Mouse (Mus musculus) cerebellum, adult 9-10 months (tissue): ENCODE results near the gene Zc3h18.

Experiments
- DNase-seq: peaks from one replicate; pipeline ENCODE4 v3.0.0; 2022

Gene Zc3h18

GRCm38 (mm10) chr8:122376365-122377231, at the start of gene Zc3h18:
Gene Zc3h18 (plus strand): TSS chr8:122376609.
- peak; percentile 99 for DNase-seq

GRCm38 (mm10) chr8:122329072-122329471, 47.3 kb upstream of the Zc3h18 start:
- DNase-seq, result no peak

GRCm38 (mm10) chr8:122329553-122330239, 46.7 kb upstream of the Zc3h18 start:
- no peak for DNase-seq

GRCm38 (mm10) chr8:122330446-122331133, 45.8 kb upstream of the Zc3h18 start:
- DNase-seq, result no peak

- DNase-seq, result no peak
Measured at GRCm38 (mm10) chr8:122331134-122331523, 45.3 kb upstream of the Zc3h18 start.

GRCm38 (mm10) chr8:122332753-122333506, 43.5 kb upstream of the Zc3h18 start:
- peak; percentile 88 for DNase-seq

GRCm38 (mm10) chr8:122333531-122333930, 42.9 kb upstream of the Zc3h18 start:
- no peak for DNase-seq

- no peak for DNase-seq
Measured at GRCm38 (mm10) chr8:122334791-122335490, 41.5 kb upstream of the Zc3h18 start.

GRCm38 (mm10) chr8:122335638-122336250, 40.7 kb upstream of the Zc3h18 start:
- DNase-seq, result no peak

GRCm38 (mm10) chr8:122336251-122336910, 40.0 kb upstream of the Zc3h18 start:
- DNase-seq, result no peak

- DNase-seq, result no peak
Measured at GRCm38 (mm10) chr8:122338852-122339251, 37.6 kb upstream of the Zc3h18 start.

- no peak for DNase-seq
Measured at GRCm38 (mm10) chr8:122340761-122341160, 35.6 kb upstream of the Zc3h18 start.

GRCm38 (mm10) chr8:122341790-122342189, 34.6 kb upstream of the Zc3h18 start:
- DNase-seq, result no peak

- DNase-seq, result no peak
Measured at GRCm38 (mm10) chr8:122342362-122342761, 34.0 kb upstream of the Zc3h18 start.

GRCm38 (mm10) chr8:122342806-122343209, 33.6 kb upstream of the Zc3h18 start:
- DNase-seq, result no peak

GRCm38 (mm10) chr8:122343341-122343740, 33.1 kb upstream of the Zc3h18 start:
- no peak for DNase-seq

GRCm38 (mm10) chr8:122343758-122344157, 32.7 kb upstream of the Zc3h18 start:
- peak; percentile 58 for DNase-seq

- DNase-seq, result peak; percentile 52
Measured at GRCm38 (mm10) chr8:122344219-122344618, 32.2 kb upstream of the Zc3h18 start.

GRCm38 (mm10) chr8:122345181-122346095, 31.0 kb upstream of the Zc3h18 start:
- DNase-seq, result no peak
